Mouse (Mus musculus) midbrain, embryonic 14.5 days (tissue): ENCODE results near the gene Dnm2. TPM values are rescaled to one million over a fixed set of nuclear protein-coding genes. Genes with fewer than 3 reads are reported as not detected.

Experiments
- microRNA-seq: library from miRNA; unstranded; fragments of <30 nt; microRNA quantifications from one replicate; pipeline ENCODE4, GENCODE M21; 2016
- polyA plus RNA-seq: library from polyadenylated mRNA; unstranded; fragments of >200 nt; fragmentation: Nextera tagmentation; extraction: Ambion mirVana; gene quantifications from 2 replicates; pipeline ENCODE4 v1.2.1, GENCODE M21; 2014

The Dnm2 gene
- polyA plus RNA-seq, 1 experiment from 2014 or later = 54.5 TPM

Small RNA genes lying within 50 kb of the gene (microRNA-seq; reads per million reads assigned to microRNA genes)
- not detected for gene Mir199a-1

Other genes starting within 250 kb of the Dnm2 start
- 40.3 and 53.7 TPM in 2 replicates for gene Keap1, start 185.5 kb upstream of the Dnm2 start, polyA plus RNA-seq
- gene S1pr5, start 176.5 kb upstream of the Dnm2 start, polyA plus RNA-seq = 2.3 and 2.8 TPM in 2 replicates
- 44.6 and 44.7 TPM in 2 replicates for gene Atg4d, start 159.6 kb upstream of the Dnm2 start, polyA plus RNA-seq
- gene Kri1, start 136.9 kb upstream of the Dnm2 start, polyA plus RNA-seq = 12.9 and 16.9 TPM in 2 replicates
- gene Cdkn2d, start 133.5 kb upstream of the Dnm2 start, polyA plus RNA-seq = 84.9 and 95.7 TPM in 2 replicates
- 0.88 and 1.5 TPM in 2 replicates for gene Ap1m2, start 112.6 kb upstream of the Dnm2 start, polyA plus RNA-seq
- 49.3 and 67.4 TPM in 2 replicates for gene Slc44a2, start 104.2 kb upstream of the Dnm2 start, polyA plus RNA-seq
- 212 and 267 TPM in 2 replicates for gene Ilf3, start 57.0 kb upstream of the Dnm2 start, polyA plus RNA-seq
- gene Qtrt1, start 13.1 kb upstream of the Dnm2 start, polyA plus RNA-seq = 48.1 and 54.3 TPM in 2 replicates
- 48.0 and 50.2 TPM in 2 replicates for gene Tmed1, start 85.3 kb downstream of the Dnm2 start, polyA plus RNA-seq
- gene AB124611, start 101.3 kb downstream of the Dnm2 start, polyA plus RNA-seq = 1.0 and 1.8 TPM in 2 replicates
- 34.7 and 42.0 TPM in 2 replicates for gene Carm1, start 122.0 kb downstream of the Dnm2 start, polyA plus RNA-seq
- gene Timm29, start 167.8 kb downstream of the Dnm2 start, polyA plus RNA-seq = 68.8 and 86.9 TPM in 2 replicates
- gene Yipf2, start 167.9 kb downstream of the Dnm2 start, polyA plus RNA-seq = 19.4 and 20.5 TPM in 2 replicates
- 162 and 179 TPM in 2 replicates for gene Smarca4, start 191.3 kb downstream of the Dnm2 start, polyA plus RNA-seq